Mouse (Mus musculus): ENCODE measurements around the gene Gm21913. TPM values are rescaled to one million over a fixed set of nuclear protein-coding genes. Genes with fewer than 3 reads are reported as not detected.
"Not testable (repeated sequence)": the region's sequence is repeated elsewhere in the genome, so short reads cannot be mapped to it uniquely, and the experiment has no call there.

The Gm21913 gene
- total RNA-seq (2022), result not detected

DNA sequence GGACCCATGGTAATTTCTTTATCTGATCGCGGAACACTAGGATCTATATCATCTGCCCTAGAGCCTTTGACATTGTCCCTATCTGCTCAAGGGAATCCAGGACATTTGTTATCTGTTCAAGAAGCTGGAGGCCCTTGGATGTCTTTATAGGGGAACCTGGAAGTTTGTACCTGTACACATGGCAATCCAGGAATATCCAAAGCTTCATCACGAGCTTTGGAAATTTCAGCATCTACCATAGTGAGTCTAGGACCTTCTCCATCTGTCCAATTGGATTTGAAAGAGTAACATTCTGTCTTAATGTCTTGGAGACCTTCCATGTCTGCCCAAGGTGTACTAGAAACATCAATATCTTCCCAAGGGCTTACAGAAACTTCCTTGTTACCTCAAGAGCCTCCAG lies at the start of gene Gm21913:
Gene Gm21913, plus strand, starts transcription at position 301 of the 400 bp plus-strand sequence.
- not testable (repeated sequence) for DNase-seq (ENCODE audit: low spot score in 2 of 2)

Other genes starting within 250 kb of the Gm21913 start
- gene Gm29110, start 153.4 kb upstream of the Gm21913 start, total RNA-seq (2022), result not detected

Measured in layer of hippocampus, adult 8-10 months (tissue).